Mouse (Mus musculus) lung, embryonic 14.5 days (tissue): Measurements from ENCODE around the gene Il27ra. TPM values are rescaled to one million over a fixed set of nuclear protein-coding genes. Genes with fewer than 3 reads are reported as not detected.

Source experiments
- ATAC-seq: fragments of 200-750 bp; cut with Nextera tagmentation; 2 replicates; pipeline ENCODE4 v1.8.0; 2017; ENCODE audit warnings: mild to moderate bottlenecking, moderate TSS enrichment, moderate library complexity; ENCODE audit not compliant: insufficient read depth
- DNase-seq: peaks from one replicate; pipeline ENCODE4 v3.0.0-alpha.2; 2015
- H3K27ac ChIP-seq: fragments of 300-500 bp; sonication (generic); 2 replicates; pipeline ENCODE4 v1.5.1; 2014; ENCODE audit warnings: low read depth, mild to moderate bottlenecking, moderate library complexity
- H3K27me3 ChIP-seq: fragments of 300-500 bp; sonication (generic); 2 replicates; pipeline ENCODE4 v1.6.1; 2014; ENCODE audit warnings: low read length, control low read depth; ENCODE audit not compliant: insufficient read depth
- H3K36me3 ChIP-seq: fragments of 300-500 bp; sonication (generic); 2 replicates; pipeline ENCODE4 v1.6.1; 2014; ENCODE audit warnings: control low read depth; ENCODE audit not compliant: insufficient read depth
- H3K4me1 ChIP-seq: fragments of 300-500 bp; sonication (generic); 2 replicates; pipeline ENCODE4 v1.6.1; 2014; ENCODE audit warnings: antibody characterized with exemption, control low read depth; ENCODE audit not compliant: insufficient read depth
- H3K4me2 ChIP-seq: fragments of 300-500 bp; sonication (generic); 2 replicates; pipeline ENCODE4 v1.6.1; 2014; ENCODE audit warnings: mild to moderate bottlenecking
- H3K4me3 ChIP-seq: fragments of 300-500 bp; sonication (generic); 2 replicates; pipeline ENCODE4 v1.5.1; 2014; ENCODE audit warnings: low read depth, low read length
- H3K9ac ChIP-seq: fragments of 300-500 bp; sonication (generic); 2 replicates; pipeline ENCODE4 v1.6.1; 2014
- H3K9me3 ChIP-seq: fragments of 300-500 bp; sonication (generic); 2 replicates; pipeline ENCODE4 v1.6.1; 2016; ENCODE audit warnings: low read depth, low read length, control low read depth
- CTCF ChIP-seq: IDR thresholded peaks from 2 replicates; pipeline ENCODE4 v1.5.1; 2016; ENCODE audit warnings: antibody characterized with exemption, low read depth
- WGBS: fragments of 180-500 bp; shearing (Covaris S2); extraction: QIAGEN DNeasy Blood & Tissue Kit; methylation state at CpG from one replicate; pipeline ENCODE4 v1.1.7; 2014; 5-methylcytosine and 5-hydroxymethylcytosine counted together
- polyA plus RNA-seq: library from polyadenylated mRNA; unstranded; fragments of >200 nt; fragmentation: Nextera tagmentation; extraction: Ambion mirVana; gene quantifications from 2 replicates; pipeline ENCODE4 v1.2.1, GENCODE M21; 2014

Gene Il27ra
- polyA plus RNA-seq, 1 experiment from 2014 or later: 1.1 TPM

GRCm38 (mm10) chr8:84002957-84003611 is 39.3 kb downstream of the Il27ra start:
- 69% methylated on average over 12 of the region's 12 CpGs for WGBS

GRCm38 (mm10) chr8:84001281-84002000 is 40.9 kb downstream of the Il27ra start, which contains the start of gene 1700067K01Rik:
TSS of gene 1700067K01Rik (plus strand) at chr8:84001502.
- 36% methylated on average over 61 of the region's 61 CpGs for WGBS
- peak within 1 kb of the TSS; percentile 35 for H3K4me2 ChIP-seq

More at GRCm38 (mm10) chr8:84002957-84003611, 39.3 kb downstream of the Il27ra start:
- no peak for ATAC-seq
- Histone ChIP-seq H3K36me3 (peaks cover 34% of the 10 kb centered on the region), H3K4me1 (peaks cover 6% of the 10 kb centered on the region; the same call in 1 of the 2 replicates), H3K9ac (no peak overlapping the region), H3K27me3 (0 out of 2 replicates have a peak, but pooled peaks cover 3% of the 10 kb centered on the region), H3K4me2 (no peak overlapping the region), H3K9me3 (no peaks in the 10 kb centered on the region), H3K4me3 (no peak overlapping the region), H3K27ac (no peak overlapping the region)
- TF ChIP-seq CTCF: no peak
- DNase-seq: no peak

DNA sequence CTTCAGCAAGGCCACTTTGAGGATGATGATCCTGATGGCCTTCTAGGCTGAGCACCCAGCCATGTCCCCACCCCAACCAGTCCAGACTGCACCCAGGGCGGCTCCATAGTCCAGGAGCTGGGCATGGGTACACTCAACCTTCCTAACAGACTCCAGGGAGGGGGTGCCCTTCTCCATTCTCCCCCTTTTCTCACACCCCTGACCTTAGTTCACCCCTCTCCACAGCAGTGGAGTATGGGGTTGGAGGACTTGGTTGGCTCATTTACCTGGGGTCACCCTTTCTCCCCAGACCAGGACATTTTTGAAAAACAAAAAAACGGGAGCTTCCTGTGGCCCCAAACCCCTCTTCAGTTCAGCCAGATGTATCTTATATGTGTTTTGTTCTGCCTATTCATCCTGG is 42.6 kb downstream of the Il27ra start:
- no peaks in the 10 kb centered on the region for H3K9me3 ChIP-seq
- peak overlapping the region; percentile 85 for H3K4me3 ChIP-seq
- ATAC-seq (no peak), DNase-seq (no peak)
- 0 out of 2 replicates have a peak, but pooled peaks cover 3% of the 10 kb centered on the region for H3K27me3 ChIP-seq
- peaks cover 6% of the 10 kb centered on the region for H3K4me1 ChIP-seq
- 84% methylated on average over 2 of the region's 2 CpGs for WGBS
- no peak overlapping the region for H3K27ac ChIP-seq
- peak overlapping the region; percentile 89; the same call in 1 of the 2 replicates for H3K4me2 ChIP-seq
- no peak overlapping the region; the same call in 1 of the 2 replicates for H3K9ac ChIP-seq
- TF ChIP-seq CTCF: no peak
- H3K36me3 ChIP-seq: peaks cover 39% of the 10 kb centered on the region

More at GRCm38 (mm10) chr8:84001281-84002000, 40.9 kb downstream of the Il27ra start, which contains the start of gene 1700067K01Rik:
- H3K4me1 ChIP-seq: peaks cover 6% of the 10 kb centered on the region; the same call in 1 of the 2 replicates
- 0 out of 2 replicates have a peak within 1 kb of the TSS, but pooled peaks have one; percentile 17 for H3K4me3 ChIP-seq
- H3K27ac ChIP-seq: 0 out of 2 replicates have a peak within 1 kb of the TSS, but pooled peaks have one; percentile 24
- no peak for ATAC-seq
- no peaks in the 10 kb centered on the region for H3K9me3 ChIP-seq
- DNase-seq: peak; percentile 35
- no peak within 1 kb of the TSS; the same call in 1 of the 2 replicates for H3K9ac ChIP-seq
- 0 out of 2 replicates have a peak, but pooled peaks cover 3% of the 10 kb centered on the region for H3K27me3 ChIP-seq
- no peak for TF ChIP-seq CTCF
- peaks cover 34% of the 10 kb centered on the region for H3K36me3 ChIP-seq

- 52% methylated on average over 16 of the region's 16 CpGs for WGBS
- ATAC-seq (no peak), DNase-seq (no peak)
- Histone ChIP-seq H3K36me3 (peaks cover 45% of the 10 kb centered on the region), H3K27me3 (0 out of 2 replicates have a peak, but pooled peaks cover 3% of the 10 kb centered on the region), H3K4me1 (peaks cover 6% of the 10 kb centered on the region), H3K27ac (no peak overlapping the region), H3K4me3 (peak overlapping the region; percentile 85), H3K9ac (peak overlapping the region; percentile 80), H3K4me2 (peak overlapping the region; percentile 89), H3K9me3 (no peaks in the 10 kb centered on the region)
- no peak for TF ChIP-seq CTCF
Observed at GRCm38 (mm10) chr8:83999057-83999705, 43.2 kb downstream of the Il27ra start.

DNA sequence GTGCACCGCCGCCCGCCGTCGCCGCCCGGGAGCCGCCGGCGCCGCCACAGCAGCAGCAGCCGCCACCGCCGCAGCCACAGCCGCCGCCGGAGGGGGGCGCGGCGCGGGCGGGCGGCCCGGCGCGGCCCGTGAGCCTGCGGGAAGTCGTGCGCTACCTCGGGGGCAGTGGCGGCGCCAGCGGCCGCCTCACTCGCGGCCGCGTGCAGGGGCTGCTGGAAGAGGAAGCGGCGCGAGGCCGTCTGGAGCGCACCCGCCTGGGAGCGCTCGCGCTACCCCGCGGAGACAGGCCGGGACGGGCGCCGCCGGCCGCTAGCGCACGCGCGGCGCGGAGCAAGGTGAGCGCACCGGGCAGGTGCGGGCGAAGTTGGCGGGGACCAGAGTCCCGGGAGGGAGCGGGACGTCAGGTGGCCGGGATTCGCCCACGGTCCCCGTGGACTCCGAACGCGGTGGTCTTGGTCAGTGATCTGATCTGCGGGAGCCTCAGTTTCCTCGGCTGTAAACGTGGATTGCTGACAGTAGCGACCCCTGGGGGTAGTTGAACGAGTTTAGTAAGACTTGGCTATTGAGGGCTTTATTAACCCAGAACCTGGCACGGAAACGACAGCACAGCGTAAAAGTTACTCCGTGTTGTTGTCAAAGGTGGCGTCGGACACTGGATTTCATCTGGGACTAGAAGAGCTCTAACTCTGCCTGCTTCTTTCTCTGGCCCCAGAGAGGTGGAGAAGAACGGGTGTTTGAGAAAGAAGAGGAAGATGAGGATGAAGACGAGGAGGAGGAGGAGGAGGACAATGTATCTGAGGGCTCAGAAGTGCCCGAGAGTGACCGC is 43.9 kb downstream of the Il27ra start:
- no peaks in the 10 kb centered on the region for H3K9me3 ChIP-seq
- DNase-seq (peak; percentile 90), ATAC-seq (peak; percentile 9; the same call in 1 of the 2 replicates)
- H3K27me3 ChIP-seq: 0 out of 2 replicates have a peak, but pooled peaks cover 3% of the 10 kb centered on the region
- H3K4me1 ChIP-seq: peaks cover 6% of the 10 kb centered on the region
- peak overlapping the region; percentile 85 for H3K4me3 ChIP-seq
- peak overlapping the region; percentile 80 for H3K9ac ChIP-seq
- H3K27ac ChIP-seq: peak overlapping the region; percentile 91
- peaks cover 51% of the 10 kb centered on the region for H3K36me3 ChIP-seq
- under 1% methylated on average over 69 of the region's 92 CpGs for WGBS
- peak overlapping the region; percentile 89 for H3K4me2 ChIP-seq
- TF ChIP-seq CTCF: peak; percentile 70

DNA sequence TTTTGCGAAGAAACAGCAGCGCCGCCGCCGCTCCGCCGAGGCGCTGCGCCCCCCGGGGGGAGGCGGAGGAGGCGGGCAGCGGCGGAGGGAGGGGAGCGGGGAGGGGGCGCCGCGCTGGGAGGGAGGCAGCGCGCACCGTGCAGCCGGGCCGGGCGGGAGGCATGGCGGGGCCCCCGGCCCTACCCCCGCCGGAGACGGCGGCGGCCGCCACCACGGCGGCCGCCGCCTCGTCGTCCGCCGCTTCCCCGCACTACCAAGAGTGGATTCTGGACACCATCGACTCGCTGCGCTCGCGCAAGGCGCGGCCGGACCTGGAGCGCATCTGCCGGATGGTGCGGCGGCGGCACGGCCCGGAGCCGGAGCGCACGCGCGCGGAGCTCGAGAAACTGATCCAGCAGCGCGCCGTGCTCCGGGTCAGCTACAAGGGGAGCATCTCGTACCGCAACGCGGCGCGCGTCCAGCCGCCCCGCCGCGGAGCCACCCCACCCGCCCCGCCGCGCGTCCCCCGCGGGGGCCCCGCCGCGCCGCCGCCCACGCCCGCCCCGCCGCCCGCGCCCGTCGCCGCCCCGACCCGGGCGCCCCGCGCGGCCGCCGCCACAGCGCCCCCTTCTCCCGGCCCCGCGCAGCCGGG is 44.8 kb downstream of the Il27ra start, which contains the start of gene Samd1:
Samd1 (plus strand) TSS at position 162 of the 631 bp plus-strand sequence.
- Histone ChIP-seq H3K27me3 (0 out of 2 replicates have a peak, but pooled peaks cover 3% of the 10 kb centered on the region), H3K9me3 (no peaks in the 10 kb centered on the region), H3K9ac (peak within 1 kb of the TSS; percentile 80), H3K36me3 (peaks cover 57% of the 10 kb centered on the region), H3K4me3 (peak within 1 kb of the TSS; percentile 85), H3K27ac (peak within 1 kb of the TSS; percentile 98), H3K4me1 (peaks cover 6% of the 10 kb centered on the region), H3K4me2 (peak within 1 kb of the TSS; percentile 89)
- under 1% methylated on average over 77 of the region's 112 CpGs for WGBS
- DNase-seq (peak; percentile 75), ATAC-seq (no peak)
- TF ChIP-seq CTCF: no peak
